Mouse (Mus musculus) hindbrain, embryonic 14.5 days (tissue): Measurements from ENCODE around the gene Ppp1r10. TPM values are rescaled to one million over a fixed set of nuclear protein-coding genes. Genes with fewer than 3 reads are reported as not detected.

Experiments
- ATAC-seq: fragments of 200-750 bp; cut with Nextera tagmentation; 2 replicates; pipeline ENCODE4 v1.8.0; 2017; ENCODE audit warnings: moderate number of reproducible peaks, mild to moderate bottlenecking, moderate TSS enrichment, moderate library complexity; ENCODE audit not compliant: low FRiP score
- DNase-seq: peaks from one replicate; pipeline ENCODE4 v3.0.0-alpha.2; 2015; ENCODE audit warnings: low spot score
- H3K27ac ChIP-seq: fragments of 300-500 bp; sonication (generic); 2 replicates; pipeline ENCODE4 v1.5.1; 2014; ENCODE audit warnings: mild to moderate bottlenecking, moderate library complexity
- H3K27me3 ChIP-seq: fragments of 300-500 bp; sonication (generic); 2 replicates; pipeline ENCODE4 v1.6.1; 2014; ENCODE audit warnings: mild to moderate bottlenecking, low read length, mixed read lengths; ENCODE audit not compliant: control insufficient read depth, insufficient read depth
- H3K36me3 ChIP-seq: fragments of 300-500 bp; sonication (generic); replicated peaks from 2 replicates; pipeline ENCODE4 v1.6.1; 2014; ENCODE audit not compliant: control insufficient read depth, insufficient read depth
- H3K4me1 ChIP-seq: fragments of 300-500 bp; sonication (generic); replicated peaks from 2 replicates; pipeline ENCODE4 v1.6.1; 2014; ENCODE audit warnings: antibody characterized with exemption, low read length, mixed read lengths; ENCODE audit not compliant: control insufficient read depth, insufficient read depth
- H3K4me2 ChIP-seq: fragments of 300-500 bp; sonication (generic); replicated peaks from 2 replicates; pipeline ENCODE4 v1.6.1; 2014; ENCODE audit warnings: mild to moderate bottlenecking, moderate library complexity
- H3K4me3 ChIP-seq: fragments of 300-500 bp; sonication (generic); replicated peaks from 2 replicates; pipeline ENCODE4 v1.5.1; 2014; ENCODE audit warnings: mild to moderate bottlenecking, low read length
- H3K9ac ChIP-seq: fragments of 300-500 bp; sonication (generic); 2 replicates; pipeline ENCODE4 v1.6.1; 2014
- H3K9me3 ChIP-seq: fragments of 300-500 bp; sonication (generic); 2 replicates; pipeline ENCODE4 v1.6.1; 2016; ENCODE audit warnings: low read length; ENCODE audit not compliant: control insufficient read depth
- WGBS: fragments of 180-500 bp; shearing (Covaris S2); extraction: QIAGEN DNeasy Blood & Tissue Kit; methylation state at CpG from one replicate; pipeline ENCODE4 v1.1.7; 2014; 5-methylcytosine and 5-hydroxymethylcytosine counted together
- polyA plus RNA-seq: library from polyadenylated mRNA; unstranded; fragments of >200 nt; fragmentation: Nextera tagmentation; extraction: Ambion mirVana; gene quantifications from 2 replicates; pipeline ENCODE4 v1.2.1, GENCODE M21; 2014

The Ppp1r10 gene
- polyA plus RNA-seq, 1 experiment from 2014 or later: 37.9 TPM

GRCm38 (mm10) chr17:35917143-35917462 is 869 bp downstream of the Ppp1r10 start:
- DNase-seq (peak; percentile 54), ATAC-seq (no peak)
- Histone ChIP-seq H3K9me3 (no peaks in the 10 kb centered on the region), H3K4me2 (peak overlapping the region; percentile 97), H3K36me3 (peaks cover 15% of the 10 kb centered on the region; the same call in 1 of the 2 replicates), H3K9ac (peak overlapping the region; percentile 98), H3K4me1 (peaks cover 34% of the 10 kb centered on the region), H3K4me3 (peak overlapping the region; percentile 64), H3K27ac (peak overlapping the region; percentile 99), H3K27me3 (no peaks in the 10 kb centered on the region)
- WGBS: 2% methylated on average over 8 of the region's 8 CpGs

DNA sequence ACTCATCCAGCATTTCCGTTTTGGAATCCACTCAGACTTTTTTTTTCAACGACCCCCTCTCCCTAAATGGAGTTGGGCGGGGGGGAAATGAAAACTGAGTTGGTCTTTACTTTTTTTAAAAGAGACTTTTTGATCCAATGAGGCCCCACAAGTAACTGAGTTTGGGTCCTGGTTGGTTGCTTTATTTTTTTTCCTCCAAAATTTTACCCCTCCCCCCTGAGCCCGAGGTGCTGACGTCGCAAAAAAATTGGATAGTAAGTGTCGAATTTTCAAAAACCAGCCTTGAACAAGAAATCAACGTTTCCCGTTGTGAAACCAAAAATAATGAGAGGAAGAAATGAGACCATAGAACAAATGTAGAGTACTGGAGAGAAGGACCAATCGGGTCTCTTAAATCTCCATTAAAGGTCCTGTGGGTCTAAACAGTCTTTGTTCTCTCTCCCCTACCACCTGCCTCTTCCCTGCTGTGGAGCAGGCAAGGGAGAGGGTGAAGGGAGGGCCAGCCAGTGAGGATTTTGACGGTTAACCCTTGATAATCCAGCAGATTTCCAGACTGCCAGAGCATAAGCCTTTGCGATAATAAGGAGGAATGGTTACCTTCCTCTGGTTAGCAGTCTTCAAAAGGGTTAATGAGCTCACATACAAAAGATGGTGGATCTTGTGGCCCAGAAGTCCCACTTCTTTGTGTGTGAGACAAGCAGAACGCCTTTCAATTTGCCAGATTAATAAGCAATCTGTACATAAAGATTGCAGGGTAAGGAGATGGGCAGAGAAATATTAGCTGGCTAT is 1.4 kb downstream of the Ppp1r10 start:
- no peaks in the 10 kb centered on the region for H3K9me3 ChIP-seq
- peak overlapping the region; percentile 97 for H3K4me2 ChIP-seq
- WGBS: under 1% methylated on average over 13 of the region's 13 CpGs
- peaks cover 15% of the 10 kb centered on the region; the same call in 1 of the 2 replicates for H3K36me3 ChIP-seq
- H3K9ac ChIP-seq: peak overlapping the region; percentile 98
- peak; percentile 81 for DNase-seq
- no peaks in the 10 kb centered on the region for H3K27me3 ChIP-seq
- H3K4me3 ChIP-seq: peak overlapping the region; percentile 64
- H3K4me1 ChIP-seq: peaks cover 39% of the 10 kb centered on the region
- peak; percentile 14; the same call in 1 of the 2 replicates for ATAC-seq
- H3K27ac ChIP-seq: peak overlapping the region; percentile 99

DNA sequence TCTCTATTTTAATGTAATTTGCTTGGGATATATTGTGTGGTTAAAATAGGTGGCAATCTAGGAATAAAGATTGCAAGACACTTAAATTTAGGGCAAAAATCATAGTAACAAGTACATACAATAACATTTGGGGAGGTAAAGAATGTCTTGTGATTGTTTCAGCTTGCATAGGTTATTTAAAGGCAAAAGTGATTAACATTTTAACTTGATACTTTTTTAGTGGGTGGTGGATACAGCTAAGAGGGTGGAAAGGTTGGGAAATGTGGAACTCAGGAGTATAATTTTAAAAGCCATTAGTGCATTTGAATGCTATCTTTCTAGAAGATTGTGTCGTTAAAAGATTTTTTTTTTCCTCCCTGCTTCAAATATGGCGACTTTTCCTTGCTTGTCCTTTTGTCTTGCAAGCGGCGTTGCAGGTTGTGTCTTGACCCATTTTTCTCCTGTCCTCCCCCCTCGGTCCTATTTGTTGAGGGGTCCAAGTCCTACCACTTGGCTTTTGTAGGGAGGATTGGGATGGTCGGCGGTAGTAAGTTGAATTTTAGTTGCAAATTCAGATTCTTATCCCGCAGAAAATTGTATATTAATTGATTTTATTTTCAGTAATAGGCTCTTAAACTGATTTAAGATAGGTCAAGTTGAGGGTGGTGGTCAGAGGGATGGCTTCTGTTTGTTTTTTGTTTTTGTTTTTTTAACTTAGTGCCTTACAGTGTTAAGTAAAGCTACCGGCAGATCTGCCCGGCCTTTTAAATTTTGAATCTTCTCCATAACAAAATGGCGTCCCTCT is 2.2 kb downstream of the Ppp1r10 start:
- peaks cover 16% of the 10 kb centered on the region for H3K36me3 ChIP-seq
- H3K27me3 ChIP-seq: no peaks in the 10 kb centered on the region
- WGBS: under 1% methylated on average over 11 of the region's 11 CpGs
- no peak for ATAC-seq
- peak overlapping the region; percentile 64 for H3K4me3 ChIP-seq
- peak overlapping the region; percentile 98 for H3K9ac ChIP-seq
- H3K4me2 ChIP-seq: peak overlapping the region; percentile 97
- DNase-seq: peak; percentile 75
- H3K9me3 ChIP-seq: no peaks in the 10 kb centered on the region
- H3K27ac ChIP-seq: peak overlapping the region; percentile 99
- peaks cover 39% of the 10 kb centered on the region for H3K4me1 ChIP-seq

GRCm38 (mm10) chr17:35919060-35919715 is 3.0 kb downstream of the Ppp1r10 start:
- Histone ChIP-seq H3K9me3 (no peaks in the 10 kb centered on the region), H3K27ac (peak overlapping the region; percentile 99), H3K36me3 (peaks cover 19% of the 10 kb centered on the region), H3K4me2 (peak overlapping the region; percentile 97), H3K4me1 (peaks cover 39% of the 10 kb centered on the region), H3K9ac (peak overlapping the region; percentile 98), H3K27me3 (no peaks in the 10 kb centered on the region), H3K4me3 (peak overlapping the region; percentile 64)
- peak; percentile 41 for ATAC-seq
- DNase-seq: peak; percentile 96
- WGBS: 3% methylated on average over 7 of the region's 7 CpGs

GRCm38 (mm10) chr17:35919864-35920301 is 3.6 kb downstream of the Ppp1r10 start:
- Histone ChIP-seq H3K4me2 (peak overlapping the region; percentile 97), H3K4me3 (peak overlapping the region; percentile 64), H3K36me3 (peaks cover 24% of the 10 kb centered on the region), H3K9ac (peak overlapping the region; percentile 98), H3K4me1 (peaks cover 39% of the 10 kb centered on the region), H3K9me3 (no peaks in the 10 kb centered on the region), H3K27me3 (no peaks in the 10 kb centered on the region), H3K27ac (peak overlapping the region; percentile 99)
- DNase-seq (no peak), ATAC-seq (no peak)
- WGBS: 42% methylated on average over 6 of the region's 6 CpGs

- H3K9ac ChIP-seq: peak overlapping the region; percentile 98
- DNase-seq (no peak), ATAC-seq (no peak)
- H3K27ac ChIP-seq: peak overlapping the region; percentile 99
- no peaks in the 10 kb centered on the region for H3K9me3 ChIP-seq
- H3K27me3 ChIP-seq: no peaks in the 10 kb centered on the region
- peak overlapping the region; percentile 64 for H3K4me3 ChIP-seq
- H3K4me1 ChIP-seq: peaks cover 36% of the 10 kb centered on the region
- peaks cover 29% of the 10 kb centered on the region for H3K36me3 ChIP-seq
- WGBS: 71% methylated on average over 1 of the region's 1 CpGs
- peak overlapping the region; percentile 97 for H3K4me2 ChIP-seq
Observed at GRCm38 (mm10) chr17:35920384-35920783, 4.2 kb downstream of the Ppp1r10 start.

- Histone ChIP-seq H3K27ac (peak overlapping the region; percentile 99), H3K27me3 (no peaks in the 10 kb centered on the region), H3K4me2 (peak overlapping the region; percentile 97), H3K4me1 (peaks cover 33% of the 10 kb centered on the region), H3K4me3 (no peak overlapping the region), H3K9ac (peak overlapping the region; percentile 98; the same call in 1 of the 2 replicates), H3K9me3 (no peaks in the 10 kb centered on the region), H3K36me3 (peaks cover 35% of the 10 kb centered on the region)
- ATAC-seq (no peak), DNase-seq (peak; percentile 72)
- WGBS: 72% methylated on average over 5 of the region's 5 CpGs
Observed at GRCm38 (mm10) chr17:35920862-35921562, 4.8 kb downstream of the Ppp1r10 start.

GRCm38 (mm10) chr17:35921710-35922109 is 5.5 kb downstream of the Ppp1r10 start:
- peaks cover 33% of the 10 kb centered on the region for H3K4me1 ChIP-seq
- peak overlapping the region; percentile 21; the same call in 1 of the 2 replicates for H3K27ac ChIP-seq
- peaks cover 42% of the 10 kb centered on the region for H3K36me3 ChIP-seq
- no peaks in the 10 kb centered on the region for H3K27me3 ChIP-seq
- no peak overlapping the region for H3K4me2 ChIP-seq
- WGBS: 79% methylated on average over 4 of the region's 4 CpGs
- H3K4me3 ChIP-seq: no peak overlapping the region
- H3K9me3 ChIP-seq: no peaks in the 10 kb centered on the region
- H3K9ac ChIP-seq: no peak overlapping the region
- DNase-seq (no peak), ATAC-seq (no peak)
